In genomic region chr11:54931405-54932093, GRCm38 (mm10) we compare ENCODE assay signal across 10 mouse cellular contexts. TPM values are rescaled to one million over a fixed set of nuclear protein-coding genes. Genes with fewer than 3 reads are reported as not detected.
DNase-seq lines count a peak whose midpoint lies in the region; ATAC-seq and TF ChIP-seq lines count a peak whose summit lies in the region.
"Had no signal": no experiment of that assay in that cellular context is flagged by ENCODE, and none has a peak within 500 bp of the region (broad histone marks: within the 10 kb centered on the region; RNA-seq: fewer than 3 reads in every experiment).

No protein-coding gene starts in this region.

- peak; percentile 62 to 81 for DNase-seq in heart, postnatal 10 days
- DNase-seq in heart, postnatal 25 days (ENCODE audit: low spot score), result no peak
- DNase-seq in A20 (ENCODE audit: low read depth, low spot score) (peak; percentile 52), ES-E14 (ENCODE audit: low read depth, low spot score) (no peak)
- peak; percentile 32 for DNase-seq in embryo, embryonic 11 days
- peak; percentile 53 for DNase-seq in lung, adult 2 months
- peak; percentile 35 to 37 for DNase-seq in spleen, postnatal 36 days (ENCODE audit: low spot score in 2 of 2)

- ATAC-seq in granulocyte monocyte progenitor cell, adult 5-6 weeks (replicated peaks; ENCODE audit: poor library complexity, severe bottlenecking), result no peak

- TF ChIP-seq CTCF in lung, adult 2 months (IDR thresholded peaks at IDR 0.05; ENCODE audit: insufficient read depth, low read length), result peak; percentile 78

- H3K27ac ChIP-seq in ES-E14 (ENCODE audit: insufficient read depth, low read depth, low read length, poor library complexity, severe bottlenecking), result no peak overlapping the region
- H3K27ac ChIP-seq: embryonic facial prominence, embryonic 12.5 days had no signal

- intact Hi-C loops in heart, postnatal 10 days (cut with DNase I), result loop anchor here (1.0 to 5.0 kb wide), 3 partner anchors 53 to 156 kb away; no protein-coding TSS in a partner anchor
- intact Hi-C loops in heart, postnatal 25 days (cut with DNase I), result loop anchor here (1.0 to 5.0 kb wide), 4 partner anchors 19 to 156 kb away; no protein-coding TSS in a partner anchor

- H3K36me3 ChIP-seq in ES-E14 (ENCODE audit: control insufficient read depth, insufficient read depth, low read length, poor library complexity, severe bottlenecking), result peaks cover 58% of the 10 kb centered on the region

- in situ Hi-C loops in ES-E14 (cut with MboI; ENCODE audit: low sequenced_read_pairs in 2 of 2, unreplicated experiment in 2 of 2), result loop anchor here (5.0 kb wide), 1 partner anchor 56 kb away; no protein-coding TSS in a partner anchor

- no peak overlapping the region for H3K9ac ChIP-seq in ES-E14 (ENCODE audit: insufficient read depth, low read depth, low read length, poor library complexity, severe bottlenecking)
- H3K9ac ChIP-seq: embryonic facial prominence, embryonic 12.5 days had no signal

- H3K4me3 ChIP-seq in ES-E14 (ENCODE audit: insufficient read depth in 1 of 2, low read depth in 1 of 2, low read length in 2 of 2, poor library complexity in 1 of 2, severe bottlenecking in 1 of 2), result no peak overlapping the region
- no peak overlapping the region for H3K4me3 ChIP-seq in lung, adult 2 months (replicated peaks; ENCODE audit: extremely low read depth, low read depth, low read length)
- H3K4me3 ChIP-seq: embryonic facial prominence, embryonic 12.5 days had no signal

- no peaks in the 10 kb centered on the region for H3K9me3 ChIP-seq in ES-E14 (ENCODE audit: control insufficient read depth, insufficient read depth, low read depth, low read length)
- H3K9me3 ChIP-seq: embryonic facial prominence, embryonic 12.5 days had no signal

- 69% methylated on average over 5 of the region's 5 CpGs for WGBS in lung, adult 2 months

- TF ChIP-seq POLR2A in lung, adult 2 months (IDR thresholded peaks at IDR 0.05; ENCODE audit: borderline replicate concordance, extremely low read depth, low read depth, low read length), result no peak

- peaks cover 7 to 14% of the 10 kb centered on the region in 2 experiments; a peak in 3 of 4 replicates for H3K4me1 ChIP-seq in ES-E14 (ENCODE audit: control insufficient read depth in 2 of 2, insufficient read depth in 2 of 2, low read length in 2 of 2, poor library complexity in 1 of 2)
- 0 out of 2 replicates have a peak, but pooled peaks cover 2% of the 10 kb centered on the region for H3K4me1 ChIP-seq in lung, adult 2 months (ENCODE audit: control insufficient read depth, insufficient read depth, low read length)

TF ChIP-seq in ES-E14, 5 proteins besides CTCF, POLR2A, EP300 and RAD21:
- TF ChIP-seq ZC3H11A (IDR thresholded peaks at IDR 0.05; ENCODE audit: borderline replicate concordance, low read depth, low read length) (peak; percentile 37; the same call in 1 of the 2 replicates), CHD2 (IDR thresholded peaks at IDR 0.05; ENCODE audit: low read depth, low read length) (no peak), ZNF384 (IDR thresholded peaks at IDR 0.05; ENCODE audit: low read depth, low read length) (no peak)
TF ChIP-seq in ES-E14: peak in this region for 1.

RNA-seq across cellular contexts. Expression of gene Gpx3, which starts 29.3 kb away (rescaled TPM):
- total RNA-seq in heart, postnatal 10 days (2021), result 100 to 1,000 TPM; 102 to 159 TPM
- 100 to 1,000 TPM; 177 to 178 TPM for total RNA-seq in heart, postnatal 25 days (2021)
- 11.4 and 13.8 TPM in 2 replicates for total RNA-seq in ES-E14 (2012; rRNA removed)
- 693 and 908 TPM in 2 replicates for polyA plus RNA-seq in lung, adult 2 months (2012; rRNA removed)
- total RNA-seq in granulocyte monocyte progenitor cell, adult 5-6 weeks (2014; fragmentation: Nextera tagmentation), result 24.9 and 29.6 TPM in 2 replicates
- total RNA-seq in granulocyte monocyte progenitor cell, adult 5-6 weeks (2017), result 1.6 and 4.0 TPM in 2 replicates
- total RNA-seq: neutrophil, adult 5-6 weeks had no signal

RNA-seq across cellular contexts. Expression of gene Tnip1, which starts 31.2 kb away (rescaled TPM):
- total RNA-seq in heart, postnatal 10 days (2021), result 10 to 100 TPM; 33.4 to 37.1 TPM
- total RNA-seq in heart, postnatal 25 days (2021), result 10 to 100 TPM; 27.1 to 29.8 TPM
- 14.3 and 24.9 TPM in 2 replicates for total RNA-seq in ES-E14 (2012; rRNA removed)
- polyA plus RNA-seq in lung, adult 2 months (2012; rRNA removed), result 43.9 and 47.2 TPM in 2 replicates
- total RNA-seq in granulocyte monocyte progenitor cell, adult 5-6 weeks (2014; fragmentation: Nextera tagmentation), result 27.7 and 48.9 TPM in 2 replicates
- total RNA-seq in granulocyte monocyte progenitor cell, adult 5-6 weeks (2017), result 25.3 and 28.0 TPM in 2 replicates

Comparison
In these comparisons a context has a peak if more than half of its experiments do, and no peak if none do; other contexts are left out.
1. DNase-seq: peak in heart, postnatal 10 days (2 of 2), A20 (single experiment), embryo, embryonic 11 days (single experiment), lung, adult 2 months (single experiment) and spleen, postnatal 36 days (2 of 2); none in heart, postnatal 25 days (single experiment) and ES-E14 (single experiment).